Mouse (Mus musculus) liver, embryonic 11.5 days (tissue): Measurements from ENCODE around the gene Clec2e. TPM values are rescaled to one million over a fixed set of nuclear protein-coding genes. Genes with fewer than 3 reads are reported as not detected.

Source experiments
- ATAC-seq: fragments of 200-750 bp; cut with Nextera tagmentation; replicated peaks from 2 replicates; pipeline ENCODE4 v1.8.0; 2017; ENCODE audit warnings: moderate number of reproducible peaks, mild to moderate bottlenecking, moderate TSS enrichment, moderate library complexity; ENCODE audit not compliant: low FRiP score
- DNase-seq: peaks from one replicate; pipeline ENCODE4 v3.0.0-alpha.2; 2017; ENCODE audit warnings: low spot score
- H3K27ac ChIP-seq: fragments of 300-500 bp; sonication (generic); 2 replicates; pipeline ENCODE4 v1.5.1; 2014; ENCODE audit warnings: mild to moderate bottlenecking, low read depth, low read length, control low read depth
- H3K27me3 ChIP-seq: fragments of 300-500 bp; sonication (generic); replicated peaks from 2 replicates; pipeline ENCODE4 v1.6.1; 2014; ENCODE audit warnings: low read length, mixed read lengths; ENCODE audit not compliant: control insufficient read depth, insufficient read depth
- H3K36me3 ChIP-seq: fragments of 300-500 bp; sonication (generic); 2 replicates; pipeline ENCODE4 v1.6.1; 2014; ENCODE audit warnings: mild to moderate bottlenecking, low read length, moderate library complexity, mixed read lengths; ENCODE audit not compliant: control insufficient read depth, insufficient read depth
- H3K4me1 ChIP-seq: fragments of 300-500 bp; sonication (generic); replicated peaks from 2 replicates; pipeline ENCODE4 v1.6.1; 2014; ENCODE audit warnings: low read length, mixed read lengths; ENCODE audit not compliant: control insufficient read depth, insufficient read depth
- H3K4me2 ChIP-seq: fragments of 300-500 bp; sonication (generic); 2 replicates; pipeline ENCODE4 v1.6.1; 2014; ENCODE audit warnings: mild to moderate bottlenecking, control low read depth, moderate library complexity
- H3K4me3 ChIP-seq: fragments of 300-500 bp; sonication (generic); 2 replicates; pipeline ENCODE4 v1.5.1; 2014; ENCODE audit warnings: low read depth, low read length, control low read depth
- H3K9ac ChIP-seq: fragments of 300-500 bp; sonication (generic); 2 replicates; pipeline ENCODE4 v1.6.1; 2014; ENCODE audit warnings: low read depth, low read length, control low read depth
- H3K9me3 ChIP-seq: fragments of 300-500 bp; sonication (generic); 2 replicates; pipeline ENCODE4 v1.6.1; 2016; ENCODE audit warnings: low read length, inconsistent platforms, mixed read lengths; ENCODE audit not compliant: control insufficient read depth
- WGBS: fragments of 180-500 bp; shearing (Covaris S2); extraction: QIAGEN DNeasy Blood & Tissue Kit; methylation state at CpG from one replicate; pipeline ENCODE4 v1.1.7; 2014; 5-methylcytosine and 5-hydroxymethylcytosine counted together
- polyA plus RNA-seq: library from polyadenylated mRNA; unstranded; fragments of >200 nt; fragmentation: Nextera tagmentation; extraction: Ambion mirVana; gene quantifications from 2 replicates; pipeline ENCODE4 v1.2.1, GENCODE M21; 2014

The Clec2e gene
- polyA plus RNA-seq, 1 experiment from 2014 or later, result not detected

DNA sequence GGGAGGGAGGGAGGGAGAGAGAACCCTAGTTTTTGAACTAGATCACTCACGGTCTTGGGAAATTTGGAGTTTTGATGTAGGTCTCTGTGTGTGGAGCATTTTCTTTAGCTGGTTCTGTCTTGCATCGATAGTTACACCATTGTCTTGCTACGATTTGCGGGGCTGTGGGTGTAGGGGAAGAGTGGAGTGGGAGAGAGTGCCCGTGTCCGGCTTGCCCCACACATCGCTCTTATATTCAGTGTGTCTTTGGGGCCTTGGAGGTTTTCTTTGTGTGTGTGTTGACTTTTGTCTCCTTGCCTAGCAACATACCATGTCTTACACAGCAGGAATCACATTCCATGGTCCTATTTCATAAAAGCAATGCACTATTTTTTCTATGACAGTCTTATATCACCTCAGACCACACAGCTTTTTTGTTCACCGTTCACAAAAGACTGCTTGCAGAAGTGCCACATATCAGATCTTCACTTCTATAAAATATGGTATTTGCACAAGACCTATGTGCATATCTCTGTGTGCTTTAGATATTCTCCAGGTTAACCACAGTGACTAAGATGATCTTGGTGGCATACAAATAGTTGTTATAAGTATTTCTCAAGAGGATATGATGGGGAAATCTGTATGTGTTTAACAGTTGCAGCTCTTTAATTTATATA lies 51.0 kb downstream of the Clec2e start:
- Histone ChIP-seq H3K9me3 (no peaks in the 10 kb centered on the region), H3K4me3 (peak overlapping the region; percentile 33; the same call in 1 of the 2 replicates), H3K9ac (no peak overlapping the region), H3K27me3 (no peaks in the 10 kb centered on the region), H3K36me3 (no peaks in the 10 kb centered on the region), H3K4me2 (peak overlapping the region; percentile 60), H3K27ac (no peak overlapping the region), H3K4me1 (peaks cover 5% of the 10 kb centered on the region)
- DNase-seq (no peak), ATAC-seq (peak; percentile 59)
- 1% methylated on average over 8 of the region's 8 CpGs for WGBS

DNA sequence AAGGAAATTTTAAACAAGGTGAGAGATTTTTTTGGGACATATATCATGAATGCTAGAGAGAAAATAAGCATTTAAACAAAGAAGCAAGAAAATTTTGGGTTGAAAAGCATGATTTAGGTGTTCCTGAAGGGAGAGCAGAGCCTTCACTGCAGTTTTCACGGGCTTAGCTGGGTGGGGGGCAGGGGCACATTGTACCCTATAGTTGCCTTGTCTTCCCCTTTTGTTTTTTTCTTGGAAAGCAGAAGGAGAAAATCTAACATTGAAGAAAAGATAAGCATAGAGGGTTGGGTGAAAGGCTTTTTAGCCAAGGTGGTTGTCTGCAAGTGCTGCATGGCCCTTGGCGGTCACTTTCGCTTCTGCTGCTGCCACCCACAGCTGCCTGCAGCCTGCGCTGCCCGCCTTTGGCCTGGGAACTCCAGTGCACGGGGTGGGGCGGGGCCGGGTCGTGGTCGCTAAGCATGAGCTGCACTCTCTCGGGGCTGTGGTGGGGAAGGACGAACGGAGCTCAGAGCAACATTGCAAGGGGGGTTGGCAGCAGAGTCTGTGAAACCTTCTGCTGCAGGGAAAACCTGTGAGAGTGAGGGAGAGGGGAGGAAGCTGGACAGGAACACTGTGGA lies 51.7 kb downstream of the Clec2e start:
- no peak overlapping the region for H3K27ac ChIP-seq
- H3K9ac ChIP-seq, result peak overlapping the region; percentile 61
- peak overlapping the region; percentile 70 for H3K4me2 ChIP-seq
- under 1% methylated on average over 13 of the region's 13 CpGs for WGBS
- peak overlapping the region; percentile 50 for H3K4me3 ChIP-seq
- H3K27me3 ChIP-seq, result no peaks in the 10 kb centered on the region
- no peaks in the 10 kb centered on the region for H3K36me3 ChIP-seq
- H3K4me1 ChIP-seq, result peaks cover 5% of the 10 kb centered on the region
- DNase-seq, result peak; percentile 62
- no peaks in the 10 kb centered on the region for H3K9me3 ChIP-seq
- peak; percentile 83 for ATAC-seq

DNA sequence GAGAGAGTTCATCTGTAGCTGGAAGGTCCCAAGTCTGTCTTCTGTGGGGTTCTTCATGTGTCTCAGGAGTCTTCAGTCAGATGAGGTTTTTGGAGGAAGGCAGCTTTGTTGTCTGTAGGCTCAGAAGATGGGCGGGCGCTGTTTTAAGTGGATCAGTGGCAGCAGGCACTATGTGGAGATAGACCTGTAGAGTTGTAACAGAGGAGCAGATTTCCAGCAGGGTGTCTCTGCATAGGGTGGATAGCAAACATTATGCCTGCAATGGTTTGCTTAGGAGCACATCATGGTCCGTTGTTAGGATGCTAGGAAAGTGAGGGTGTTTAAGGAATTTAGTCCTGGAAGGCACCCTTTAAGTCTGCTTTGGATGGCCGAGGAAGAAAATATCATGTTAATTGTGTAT lies 52.3 kb downstream of the Clec2e start:
- Histone ChIP-seq H3K4me3 (no peak overlapping the region), H3K4me2 (peak overlapping the region; percentile 29; the same call in 1 of the 2 replicates), H3K9me3 (no peaks in the 10 kb centered on the region), H3K4me1 (peaks cover 5% of the 10 kb centered on the region), H3K27me3 (no peaks in the 10 kb centered on the region), H3K9ac (no peak overlapping the region), H3K27ac (no peak overlapping the region), H3K36me3 (no peaks in the 10 kb centered on the region)
- WGBS, result 35% methylated on average over 4 of the region's 4 CpGs
- no peak for DNase-seq
- no peak; the same call in 1 of the 2 replicates for ATAC-seq

DNA sequence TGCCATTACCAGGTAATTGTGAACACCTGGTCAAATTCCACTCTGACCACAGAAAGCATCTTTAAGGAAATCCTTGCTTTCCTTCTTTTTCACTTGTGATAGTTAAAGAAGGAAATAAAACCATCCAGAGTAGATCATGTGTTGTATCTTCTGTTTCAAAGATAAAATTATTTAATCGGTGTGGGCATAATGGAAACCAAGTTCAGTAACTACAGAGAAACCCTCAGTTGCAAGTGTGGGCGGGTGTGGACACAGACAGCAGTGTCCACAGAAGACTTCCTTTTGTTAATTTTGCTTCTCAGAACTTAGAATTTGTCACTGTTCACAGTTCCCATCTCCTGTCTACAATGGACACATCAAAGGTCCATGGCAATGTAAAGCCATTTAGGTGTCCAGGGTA lies 55.1 kb downstream of the Clec2e start, which contains the start of gene Klrb1f:
Gene Klrb1f (plus strand): TSS at position 301 of the 400 bp plus-strand sequence.
- H3K4me2 ChIP-seq, result no peak within 1 kb of the TSS
- 81% methylated on average over 2 of the region's 2 CpGs for WGBS

GRCm38 (mm10) chr6:129042470-129042869 lies 58.2 kb downstream of the Clec2e start:
- DNase-seq (no peak), ATAC-seq (no peak)
- Histone ChIP-seq H3K36me3 (no peaks in the 10 kb centered on the region), H3K4me2 (no peak overlapping the region), H3K9ac (no peak overlapping the region), H3K4me1 (no peaks in the 10 kb centered on the region), H3K4me3 (no peak overlapping the region), H3K27ac (no peak overlapping the region), H3K27me3 (no peaks in the 10 kb centered on the region), H3K9me3 (no peaks in the 10 kb centered on the region)

More for the DNA sequence above, 55.1 kb downstream of the Clec2e start, which contains the start of gene Klrb1f:
- Histone ChIP-seq H3K4me3 (no peak within 1 kb of the TSS), H3K27ac (no peak within 1 kb of the TSS), H3K9me3 (no peaks in the 10 kb centered on the region), H3K9ac (no peak within 1 kb of the TSS), H3K27me3 (no peaks in the 10 kb centered on the region), H3K36me3 (no peaks in the 10 kb centered on the region), H3K4me1 (peaks cover 5% of the 10 kb centered on the region)
- no peak for ATAC-seq
- DNase-seq, result no peak

Other genes with a start within 250 kb of the Clec2e start
- not detected in 2 replicates for gene Clec2i, start 213.3 kb downstream of the Clec2e start, polyA plus RNA-seq
- gene BC035044, start 209.8 kb downstream of the Clec2e start, polyA plus RNA-seq, result 4.7 and 5.3 TPM in 2 replicates
- not detected in 2 replicates for gene Clec2g, start 166.5 kb downstream of the Clec2e start, polyA plus RNA-seq
- 0.29 and 0.51 TPM in 2 replicates for gene Klrb1f, start 55.0 kb downstream of the Clec2e start, polyA plus RNA-seq
- not detected in 2 replicates for gene Clec2d, start 79.7 kb upstream of the Clec2e start, polyA plus RNA-seq
- 0.96 and 1.1 TPM in 2 replicates for gene Cd69, start 174.5 kb upstream of the Clec2e start, polyA plus RNA-seq
- not detected in 2 replicates for gene 4922502D21Rik, start 230.9 kb upstream of the Clec2e start, polyA plus RNA-seq
- 1.7 and 2.7 TPM in 2 replicates for gene Clec12a, start 241.8 kb upstream of the Clec2e start, polyA plus RNA-seq